Mouse (Mus musculus) heart, adult 9 months (tissue): ENCODE data around the gene Corin.

Source experiments
- DNase-seq, 2 experiments: peaks; one replicate each; pipeline ENCODE4 v3.0.0; 2022; ENCODE audit warnings: low spot score in 2 of 2

Corin gene

GRCm38 (mm10) chr5:72329453-72329852 is 174.8 kb downstream of the Corin start:
- DNase-seq: no peak

DNA sequence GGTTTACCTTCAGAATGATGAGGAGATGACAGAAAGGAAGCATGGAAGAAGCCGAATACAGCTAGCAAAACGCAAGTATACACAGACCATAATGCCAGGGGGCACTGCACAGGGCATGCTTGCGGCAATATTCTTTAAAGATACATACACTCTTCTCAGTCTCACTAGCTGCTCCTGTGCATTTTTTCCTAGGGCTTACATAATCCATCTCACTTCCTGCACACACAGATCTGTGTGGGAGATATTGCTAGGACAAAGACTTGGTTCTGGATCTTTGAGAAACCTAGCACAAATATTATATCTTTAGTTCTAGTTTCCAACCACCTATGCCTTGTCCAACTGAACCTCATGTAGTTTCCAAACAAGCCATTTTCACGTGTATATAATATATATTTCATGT is 189.0 kb downstream of the Corin start:
- no peak for DNase-seq

- no peak for DNase-seq
These were observed 205.7 kb downstream of the Corin start for GRCm38 (mm10) chr5:72298418-72299104.

GRCm38 (mm10) chr5:72285077-72285476 is 219.2 kb downstream of the Corin start:
- no peak for DNase-seq

DNA sequence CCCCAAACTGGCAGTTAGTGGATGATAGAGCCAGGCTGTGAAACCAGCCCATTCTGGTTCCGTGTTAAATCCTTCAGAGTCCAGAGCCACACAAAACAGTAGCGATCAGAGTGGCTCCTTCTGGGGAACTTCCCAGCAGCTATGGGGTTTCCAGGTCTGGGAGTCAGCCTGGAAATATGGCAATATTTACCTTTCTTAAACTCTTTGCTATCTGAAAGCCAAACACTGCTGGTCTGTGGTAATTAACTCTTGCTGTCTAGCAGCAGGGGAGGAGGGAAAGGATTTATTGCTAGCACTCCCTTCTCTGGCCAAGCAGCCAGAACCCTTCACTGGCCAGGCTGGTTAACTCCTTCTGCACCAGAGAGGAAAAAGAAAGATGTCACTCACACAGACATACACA is 221.4 kb downstream of the Corin start:
- no peak for DNase-seq

DNA sequence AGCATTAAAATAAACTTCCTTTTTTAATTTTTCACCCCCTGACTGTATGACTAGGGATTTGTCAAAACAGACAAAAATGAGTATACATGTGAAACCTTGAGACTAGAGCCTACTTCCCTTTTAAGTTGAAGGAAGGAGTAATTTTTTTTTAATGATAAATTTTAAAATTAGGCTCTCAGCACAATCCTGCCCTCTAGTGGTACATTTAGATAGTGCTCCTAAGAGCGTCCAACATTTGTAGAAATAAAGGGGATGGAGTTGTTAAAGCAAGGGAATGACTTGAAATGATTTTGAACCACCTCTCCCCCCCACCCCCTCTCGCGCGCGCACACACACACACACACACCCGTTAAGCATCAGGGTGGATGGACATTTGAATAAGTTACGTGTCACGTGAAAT is 234.6 kb downstream of the Corin start:
- DNase-seq: peak in 1 of 2 experiments; percentile 39

DNA sequence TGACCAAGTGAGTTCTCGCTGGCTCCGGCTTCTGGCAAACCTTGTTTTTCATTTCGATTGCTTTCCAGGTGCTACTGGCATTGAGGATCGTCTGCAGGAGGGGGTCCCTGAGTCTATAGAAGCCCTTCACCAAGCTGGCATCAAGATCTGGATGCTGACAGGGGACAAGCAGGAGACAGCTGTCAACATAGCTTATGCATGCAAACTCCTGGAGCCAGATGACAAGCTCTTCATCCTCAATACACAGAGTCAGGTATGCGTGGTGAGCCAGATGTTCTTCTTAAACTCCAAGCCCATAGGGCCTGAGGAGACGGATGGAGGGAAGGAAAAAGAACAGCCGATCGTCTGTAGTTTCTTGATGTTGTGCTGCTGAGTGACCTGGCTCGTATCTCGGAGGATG is 235.1 kb downstream of the Corin start:
- DNase-seq: no peak

GRCm38 (mm10) chr5:72266955-72267535 is 237.2 kb downstream of the Corin start:
- DNase-seq: no peak

DNA sequence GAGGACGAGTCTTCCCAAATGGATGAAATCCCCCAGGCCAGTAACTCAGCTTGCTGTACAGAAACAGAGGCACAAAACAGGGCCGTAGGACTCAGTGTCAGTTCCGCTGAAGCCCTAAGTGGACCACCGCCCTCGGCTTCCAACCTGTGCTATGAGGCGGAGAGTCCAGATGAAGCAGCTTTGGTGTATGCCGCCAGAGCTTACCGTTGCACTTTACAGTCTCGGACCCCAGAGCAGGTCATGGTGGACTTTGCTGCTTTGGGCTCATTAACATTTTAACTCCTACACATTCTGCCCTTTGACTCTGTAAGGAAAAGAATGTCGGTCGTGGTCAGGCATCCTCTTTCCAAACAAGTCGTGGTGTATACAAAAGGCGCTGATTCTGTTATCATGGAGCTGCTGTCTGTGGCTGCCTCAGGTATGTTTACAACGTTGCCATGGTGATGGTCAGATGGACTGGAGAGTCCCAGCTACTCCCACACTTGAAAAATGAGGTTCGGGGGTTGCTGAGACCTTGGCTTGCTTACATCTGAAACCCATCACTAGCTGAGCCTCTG is 240.0 kb downstream of the Corin start:
- DNase-seq: no peak

GRCm38 (mm10) chr5:72261802-72262324 is 242.4 kb downstream of the Corin start:
- no peak for DNase-seq

GRCm38 (mm10) chr5:72259298-72259621 is 245.0 kb downstream of the Corin start:
- DNase-seq: no peak

DNA sequence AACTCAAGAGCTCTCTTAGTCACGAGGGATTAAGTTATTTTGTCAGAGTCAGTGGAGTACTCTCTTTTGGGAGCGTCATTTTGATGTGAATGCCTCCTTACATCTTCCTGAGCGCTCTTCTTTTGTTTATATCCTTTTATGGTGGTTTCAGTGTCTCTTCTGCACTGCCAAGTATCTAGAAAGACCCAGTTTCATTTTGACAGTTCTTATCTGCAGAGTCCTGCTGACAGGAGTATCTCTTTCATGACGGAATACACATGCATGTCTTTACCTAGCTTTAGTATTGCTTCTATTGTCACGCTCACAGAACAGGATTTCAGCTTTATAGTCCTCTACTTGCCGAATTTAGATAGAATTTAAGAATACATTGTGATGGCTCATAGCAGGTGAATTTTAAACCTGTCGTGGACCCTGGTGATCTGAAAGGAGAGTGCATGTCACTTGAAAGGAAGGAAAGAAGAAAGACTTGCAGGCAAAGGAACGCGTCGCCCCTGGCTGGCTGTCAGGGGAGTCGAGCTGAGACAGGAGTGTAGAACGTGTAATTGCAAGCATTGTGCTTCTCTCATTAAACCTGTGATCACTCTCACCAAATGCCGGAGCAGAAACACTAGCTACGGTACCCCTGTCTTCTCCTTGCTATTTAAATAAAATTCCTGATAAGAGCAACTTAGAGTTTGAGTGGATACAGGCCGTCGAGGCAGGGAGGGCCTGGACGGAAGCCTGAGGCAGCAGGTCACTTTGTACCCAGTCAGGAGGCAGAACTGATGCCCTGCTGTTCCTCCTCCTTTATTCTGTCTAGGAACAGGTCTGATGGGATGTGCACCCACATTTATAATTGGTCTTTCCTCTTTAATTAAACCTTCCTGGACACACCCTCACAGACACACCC is 245.6 kb downstream of the Corin start:
- DNase-seq: no peak

- DNase-seq: no peak
These were observed 247.2 kb downstream of the Corin start for GRCm38 (mm10) chr5:72257084-72257483.

DNA sequence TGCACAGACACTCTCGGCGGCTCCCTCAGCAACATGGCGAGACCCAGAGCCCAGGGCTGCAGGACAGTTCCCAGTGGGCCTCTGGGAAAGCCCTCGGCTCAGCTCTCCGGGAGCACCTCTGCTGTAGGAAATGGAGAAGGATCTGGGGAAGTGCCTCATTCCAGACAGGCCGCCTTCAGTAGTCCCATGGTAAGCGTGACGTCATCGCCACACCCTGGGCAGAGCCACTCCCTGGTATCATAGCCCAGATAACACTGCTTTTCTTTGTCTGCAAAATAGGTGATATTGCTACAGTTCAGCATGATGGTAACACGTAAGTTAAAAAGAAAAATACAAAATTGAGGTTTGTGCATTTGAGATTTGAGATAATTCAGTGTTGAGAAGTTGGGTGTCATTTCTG is 249.3 kb downstream of the Corin start:
- DNase-seq: no peak

- no peak for DNase-seq
These were observed 254.1 kb downstream of the Corin start for GRCm38 (mm10) chr5:72250180-72250579.
